10 mouse cellular contexts compared by ENCODE assay signal in genomic region chr2:18217867-18218266, GRCm38 (mm10).
DNase-seq lines count a peak whose midpoint lies in the region; ATAC-seq and TF ChIP-seq lines count a peak whose summit lies in the region.
"Had no signal": no experiment of that assay in that cellular context is flagged by ENCODE, and none has a peak within 500 bp of the region (broad histone marks: within the 10 kb centered on the region; RNA-seq: fewer than 3 reads in every experiment).

No protein-coding gene starts in this region.

- WGBS in forebrain, postnatal 0 days: 77% methylated on average over 3 of the region's 3 CpGs
- WGBS in forebrain, embryonic 15.5 days: 84% methylated on average over 3 of the region's 3 CpGs
- WGBS in midbrain, embryonic 11.5 days: 58% methylated on average over 3 of the region's 3 CpGs
- WGBS in midbrain, embryonic 14.5 days: 77% methylated on average over 3 of the region's 3 CpGs

- H3K9ac ChIP-seq in forebrain, postnatal 0 days: no peak overlapping the region
- H3K9ac ChIP-seq in forebrain, embryonic 15.5 days (replicated peaks): no peak overlapping the region
- H3K9ac ChIP-seq in midbrain, embryonic 11.5 days (ENCODE audit: low read length): no peak overlapping the region
- no peak overlapping the region for H3K9ac ChIP-seq in midbrain, embryonic 14.5 days (replicated peaks; ENCODE audit: low read length)
- H3K9ac ChIP-seq: liver, embryonic 13.5 days had no signal

- no peaks in the 10 kb centered on the region for H3K27me3 ChIP-seq in forebrain, postnatal 0 days (ENCODE audit: insufficient read depth, low read length)
- H3K27me3 ChIP-seq in forebrain, embryonic 15.5 days: no peaks in the 10 kb centered on the region
- no peaks in the 10 kb centered on the region for H3K27me3 ChIP-seq in midbrain, embryonic 11.5 days (ENCODE audit: control insufficient read depth, insufficient read depth, low read length)
- no peaks in the 10 kb centered on the region for H3K27me3 ChIP-seq in midbrain, embryonic 14.5 days (ENCODE audit: control insufficient read depth, insufficient read depth, low read length)
- H3K27me3 ChIP-seq: liver, embryonic 13.5 days had no signal

- no peaks in the 10 kb centered on the region for H3K4me1 ChIP-seq in forebrain, postnatal 0 days (ENCODE audit: insufficient read depth)
- H3K4me1 ChIP-seq in forebrain, embryonic 15.5 days: no peaks in the 10 kb centered on the region
- no peaks in the 10 kb centered on the region for H3K4me1 ChIP-seq in midbrain, embryonic 11.5 days (ENCODE audit: control insufficient read depth, insufficient read depth, low read length)
- H3K4me1 ChIP-seq in midbrain, embryonic 14.5 days (ENCODE audit: control insufficient read depth, insufficient read depth, low read length): no peaks in the 10 kb centered on the region
- H3K4me1 ChIP-seq: liver, embryonic 13.5 days had no signal

- H3K9me3 ChIP-seq in forebrain, postnatal 0 days (ENCODE audit: low read length): no peaks in the 10 kb centered on the region
- no peaks in the 10 kb centered on the region for H3K9me3 ChIP-seq in forebrain, embryonic 15.5 days
- H3K9me3 ChIP-seq in midbrain, embryonic 11.5 days (ENCODE audit: control insufficient read depth, low read length): no peaks in the 10 kb centered on the region
- no peaks in the 10 kb centered on the region for H3K9me3 ChIP-seq in midbrain, embryonic 14.5 days (ENCODE audit: control insufficient read depth, low read length)
- H3K9me3 ChIP-seq: liver, embryonic 13.5 days had no signal

- H3K4me2 ChIP-seq in forebrain, postnatal 0 days (ENCODE audit: low read depth): no peak overlapping the region
- no peak overlapping the region for H3K4me2 ChIP-seq in forebrain, embryonic 15.5 days (replicated peaks)
- no peak overlapping the region for H3K4me2 ChIP-seq in midbrain, embryonic 11.5 days
- no peak overlapping the region for H3K4me2 ChIP-seq in midbrain, embryonic 14.5 days (ENCODE audit: low read length)
- H3K4me2 ChIP-seq: liver, embryonic 13.5 days had no signal

- intact Hi-C loops in gastrocnemius, postnatal 36 days (cut with DNase I): loop anchor here (10.0 kb wide), 1 partner anchor 457 kb away; the partner anchor contains the start of genes Bmi1 and Commd3

- ATAC-seq in forebrain, postnatal 0 days: peak; percentile 40
- no peak for ATAC-seq in forebrain, embryonic 15.5 days (replicated peaks)
- peak; percentile 52; the same call in 1 of the 2 replicates for ATAC-seq in midbrain, embryonic 11.5 days (ENCODE audit: low FRiP score)
- no peak for ATAC-seq in midbrain, embryonic 14.5 days (ENCODE audit: low FRiP score, low TSS enrichment)

- peak; percentile 19; the same call in 1 of the 2 replicates for TF ChIP-seq CTCF in forebrain, postnatal 0 days (IDR thresholded peaks at IDR 0.05; ENCODE audit: low read depth)

- H3K36me3 ChIP-seq in forebrain, postnatal 0 days (ENCODE audit: insufficient read depth): peaks cover 39% of the 10 kb centered on the region
- peaks cover 32% of the 10 kb centered on the region for H3K36me3 ChIP-seq in forebrain, embryonic 15.5 days
- peaks cover 15% of the 10 kb centered on the region for H3K36me3 ChIP-seq in midbrain, embryonic 11.5 days (ENCODE audit: control insufficient read depth, insufficient read depth, low read length)
- H3K36me3 ChIP-seq in midbrain, embryonic 14.5 days (ENCODE audit: control insufficient read depth, insufficient read depth, low read length): peaks cover 56% of the 10 kb centered on the region

- H3K27ac ChIP-seq in forebrain, postnatal 0 days (ENCODE audit: low read depth, low read length): no peak overlapping the region
- H3K27ac ChIP-seq in forebrain, embryonic 15.5 days (replicated peaks): no peak overlapping the region
- no peak overlapping the region for H3K27ac ChIP-seq in midbrain, embryonic 11.5 days (ENCODE audit: low read depth, low read length)
- H3K27ac ChIP-seq in midbrain, embryonic 14.5 days (replicated peaks; ENCODE audit: low read depth, low read length): no peak overlapping the region
- H3K27ac ChIP-seq: liver, embryonic 13.5 days had no signal

- H3K4me3 ChIP-seq in forebrain, postnatal 0 days (ENCODE audit: low read depth, low read length): no peak overlapping the region
- no peak overlapping the region for H3K4me3 ChIP-seq in forebrain, embryonic 15.5 days
- no peak overlapping the region for H3K4me3 ChIP-seq in midbrain, embryonic 11.5 days (ENCODE audit: low read depth, low read length)
- no peak overlapping the region for H3K4me3 ChIP-seq in midbrain, embryonic 14.5 days (replicated peaks; ENCODE audit: low read depth, low read length)
- H3K4me3 ChIP-seq: liver, embryonic 13.5 days had no signal

- DNase-seq in forebrain, postnatal 0 days: no peak
- no peak for DNase-seq in midbrain, embryonic 11.5 days (ENCODE audit: low spot score, missing footprints)
- no peak for DNase-seq in midbrain, embryonic 14.5 days
- DNase-seq in gastrocnemius, postnatal 36 days: peak; percentile 43 to 68
- peak; percentile 42 for DNase-seq in retina, embryonic 14.5 days (ENCODE audit: low spot score)
- DNase-seq in thymus, adult 18-20 months: no peak
- DNase-seq in testis, postnatal 14 days (ENCODE audit: low spot score): no peak
- DNase-seq: adrenal gland, postnatal 36 days; liver, embryonic 13.5 days had no signal

Comparison
In these comparisons a context has a peak if more than half of its experiments do, and no peak if none do; other contexts are left out.
1. ATAC-seq: peak in forebrain, postnatal 0 days (single experiment) and midbrain, embryonic 11.5 days (single experiment); none in forebrain, embryonic 15.5 days (single experiment) and midbrain, embryonic 14.5 days (single experiment).
2. DNase-seq: peak in gastrocnemius, postnatal 36 days (2 of 2) and retina, embryonic 14.5 days (single experiment); none in forebrain, postnatal 0 days (single experiment), midbrain, embryonic 11.5 days (single experiment), midbrain, embryonic 14.5 days (single experiment), thymus, adult 18-20 months (0 of 2) and testis, postnatal 14 days (single experiment).